Mouse (Mus musculus) liver, postnatal 0 days (tissue): Measurements from ENCODE around the gene Dph2. TPM values are rescaled to one million over a fixed set of nuclear protein-coding genes. Genes with fewer than 3 reads are reported as not detected.

ENCODE experiments used
- ATAC-seq: fragments of 200-750 bp; cut with Nextera tagmentation; 2 replicates; pipeline ENCODE4 v1.8.0; 2017; ENCODE audit warnings: mild to moderate bottlenecking, moderate library complexity
- DNase-seq: peaks from one replicate; pipeline ENCODE4 v3.0.0-alpha.2; 2016
- H3K27ac ChIP-seq: fragments of 300-500 bp; sonication (generic); 2 replicates; pipeline ENCODE4 v1.5.1; 2014; ENCODE audit warnings: antibody characterized with exemption, moderate library complexity, mild to moderate bottlenecking, low read depth
- H3K27me3 ChIP-seq: fragments of 300-500 bp; sonication (generic); 2 replicates; pipeline ENCODE4 v1.6.1; 2014; ENCODE audit warnings: low read length, control low read depth, mixed read lengths; ENCODE audit not compliant: insufficient read depth
- H3K36me3 ChIP-seq: fragments of 300-500 bp; sonication (generic); replicated peaks from 2 replicates; pipeline ENCODE4 v1.6.1; 2014; ENCODE audit warnings: mild to moderate bottlenecking, control low read depth, low read length, moderate library complexity, mixed read lengths; ENCODE audit not compliant: insufficient read depth
- H3K4me1 ChIP-seq: fragments of 300-500 bp; sonication (generic); 2 replicates; pipeline ENCODE4 v1.6.1; 2014; ENCODE audit warnings: antibody characterized with exemption, mild to moderate bottlenecking, control low read depth; ENCODE audit not compliant: insufficient read depth
- H3K4me2 ChIP-seq: fragments of 300-500 bp; sonication (generic); 2 replicates; pipeline ENCODE4 v1.6.1; 2014; ENCODE audit warnings: low read depth, mild to moderate bottlenecking, low read length, moderate library complexity, mixed read lengths
- H3K4me3 ChIP-seq: fragments of 300-500 bp; sonication (generic); 2 replicates; pipeline ENCODE4 v1.5.1; 2014; ENCODE audit warnings: low read depth, low read length
- H3K9ac ChIP-seq: fragments of 300-500 bp; sonication (generic); replicated peaks from 2 replicates; pipeline ENCODE4 v1.6.1; 2014; ENCODE audit warnings: mild to moderate bottlenecking, moderate library complexity
- H3K9me3 ChIP-seq: fragments of 300-500 bp; sonication (generic); 2 replicates; pipeline ENCODE4 v1.6.1; 2016; ENCODE audit warnings: mild to moderate bottlenecking, control low read depth, low read length, mixed read lengths
- CTCF ChIP-seq: sonication (generic); IDR thresholded peaks from 2 replicates; pipeline ENCODE4 v1.5.1; 2016; ENCODE audit warnings: antibody characterized with exemption, low read depth
- EP300 ChIP-seq: IDR thresholded peaks from 2 replicates; pipeline ENCODE4 v1.6.1; 2016; ENCODE audit warnings: antibody characterized with exemption, low read depth, mild to moderate bottlenecking
- WGBS: fragments of 180-500 bp; shearing (Covaris S2); extraction: QIAGEN DNeasy Blood & Tissue Kit; methylation state at CpG from one replicate; pipeline ENCODE4 v1.1.7; 2014; ENCODE audit not compliant: insufficient replicate concordance; 5-methylcytosine and 5-hydroxymethylcytosine counted together
- polyA plus RNA-seq: library from polyadenylated mRNA; unstranded; fragments of >200 nt; fragmentation: Nextera tagmentation; extraction: Ambion mirVana; gene quantifications from 2 replicates; pipeline ENCODE4 v1.2.1, GENCODE M21; 2015

Dph2 gene
- polyA plus RNA-seq, 1 experiment from 2014 or later: 4.5 TPM

GRCm38 (mm10) chr4:117850871-117851270 is 41.0 kb downstream of the Dph2 start:
- H3K4me2 ChIP-seq: no peak overlapping the region
- peaks cover 3% of the 10 kb centered on the region; the same call in 1 of the 2 replicates for H3K4me1 ChIP-seq
- H3K36me3 ChIP-seq: peaks cover 25% of the 10 kb centered on the region
- TF ChIP-seq EP300: no peak
- no peak for TF ChIP-seq CTCF
- no peak for ATAC-seq
- no peaks in the 10 kb centered on the region for H3K9me3 ChIP-seq
- H3K27ac ChIP-seq: no peak overlapping the region
- H3K4me3 ChIP-seq: no peak overlapping the region
- 81% methylated on average over 7 of the region's 7 CpGs for WGBS
- no peaks in the 10 kb centered on the region for H3K27me3 ChIP-seq
- H3K9ac ChIP-seq: no peak overlapping the region
- no peak for DNase-seq

- H3K4me2 ChIP-seq: no peak overlapping the region
- H3K4me3 ChIP-seq: no peak overlapping the region
- H3K27ac ChIP-seq: no peak overlapping the region
- no peaks in the 10 kb centered on the region for H3K27me3 ChIP-seq
- no peak for TF ChIP-seq CTCF
- TF ChIP-seq EP300: no peak
- H3K36me3 ChIP-seq: peaks cover 27% of the 10 kb centered on the region
- 89% methylated on average over 7 of the region's 7 CpGs for WGBS
- no peaks in the 10 kb centered on the region for H3K9me3 ChIP-seq
- peaks cover 3% of the 10 kb centered on the region; the same call in 1 of the 2 replicates for H3K4me1 ChIP-seq
- ATAC-seq (no peak), DNase-seq (no peak)
- H3K9ac ChIP-seq: no peak overlapping the region
Measured at GRCm38 (mm10) chr4:117850176-117850575, 41.7 kb downstream of the Dph2 start.

- Histone ChIP-seq H3K4me3 (no peak overlapping the region), H3K27ac (no peak overlapping the region), H3K9ac (no peak overlapping the region), H3K9me3 (no peaks in the 10 kb centered on the region), H3K36me3 (peaks cover 32% of the 10 kb centered on the region), H3K27me3 (no peaks in the 10 kb centered on the region), H3K4me2 (no peak overlapping the region), H3K4me1 (peaks cover 3% of the 10 kb centered on the region; the same call in 1 of the 2 replicates)
- WGBS: 77% methylated on average over 5 of the region's 5 CpGs
- ATAC-seq (no peak), DNase-seq (no peak)
- TF ChIP-seq CTCF (no peak), EP300 (no peak)
Measured at GRCm38 (mm10) chr4:117849506-117849905, 42.3 kb downstream of the Dph2 start.

GRCm38 (mm10) chr4:117849063-117849462 is 42.8 kb downstream of the Dph2 start:
- Histone ChIP-seq H3K27ac (no peak overlapping the region), H3K4me2 (no peak overlapping the region), H3K27me3 (no peaks in the 10 kb centered on the region), H3K4me1 (peaks cover 3% of the 10 kb centered on the region; the same call in 1 of the 2 replicates), H3K36me3 (peaks cover 37% of the 10 kb centered on the region), H3K9ac (no peak overlapping the region), H3K9me3 (no peaks in the 10 kb centered on the region), H3K4me3 (no peak overlapping the region)
- 73% methylated on average over 17 of the region's 17 CpGs for WGBS
- DNase-seq (no peak), ATAC-seq (no peak)
- TF ChIP-seq EP300 (no peak), CTCF (no peak)

GRCm38 (mm10) chr4:117847011-117847410 is 44.8 kb downstream of the Dph2 start:
- Histone ChIP-seq H3K4me3 (no peak overlapping the region), H3K9me3 (no peaks in the 10 kb centered on the region), H3K36me3 (peaks cover 49% of the 10 kb centered on the region), H3K27me3 (no peaks in the 10 kb centered on the region), H3K4me1 (peaks cover 3% of the 10 kb centered on the region; the same call in 1 of the 2 replicates), H3K9ac (no peak overlapping the region), H3K4me2 (no peak overlapping the region), H3K27ac (no peak overlapping the region)
- ATAC-seq (no peak), DNase-seq (no peak)
- TF ChIP-seq CTCF (no peak), EP300 (no peak)
- WGBS: 69% methylated on average over 2 of the region's 2 CpGs

GRCm38 (mm10) chr4:117846261-117846660 is 45.6 kb downstream of the Dph2 start:
- DNase-seq (no peak), ATAC-seq (no peak)
- TF ChIP-seq CTCF: no peak
- no peak for TF ChIP-seq EP300
- Histone ChIP-seq H3K9ac (no peak overlapping the region), H3K27ac (no peak overlapping the region), H3K4me2 (no peak overlapping the region), H3K4me1 (no peaks in the 10 kb centered on the region; the same call in 1 of the 2 replicates), H3K27me3 (no peaks in the 10 kb centered on the region), H3K9me3 (no peaks in the 10 kb centered on the region), H3K36me3 (peaks cover 49% of the 10 kb centered on the region), H3K4me3 (no peak overlapping the region)
- 96% methylated on average over 4 of the region's 4 CpGs for WGBS

GRCm38 (mm10) chr4:117845316-117845715 is 46.5 kb downstream of the Dph2 start:
- Histone ChIP-seq H3K36me3 (peaks cover 53% of the 10 kb centered on the region), H3K27me3 (no peaks in the 10 kb centered on the region), H3K4me3 (no peak overlapping the region), H3K4me2 (no peak overlapping the region), H3K9me3 (no peaks in the 10 kb centered on the region), H3K27ac (no peak overlapping the region), H3K4me1 (peaks cover 7% of the 10 kb centered on the region), H3K9ac (no peak overlapping the region)
- TF ChIP-seq EP300 (no peak), CTCF (no peak)
- WGBS: 82% methylated on average over 11 of the region's 11 CpGs
- ATAC-seq: 0 out of 2 replicates have a peak, but pooled peaks have one; percentile 19
- DNase-seq: no peak
